Mouse (Mus musculus) ES-E14 (cell line): ENCODE results near the gene Hoxc10.

Experiments
- HCFC1 ChIP-seq: IDR thresholded peaks from 2 replicates; pipeline ENCODE4 v1.6.1; 2012; ENCODE audit warnings: low read length, inconsistent platforms, borderline replicate concordance; ENCODE audit not compliant: insufficient read depth
- ZC3H11A ChIP-seq: IDR thresholded peaks from 2 replicates; pipeline ENCODE4 v1.6.1; 2012; ENCODE audit warnings: low read depth, mild to moderate bottlenecking, inconsistent platforms, low read length, borderline replicate concordance

GRCm38 (mm10) chr15:102987124-102987833 is 20.7 kb downstream of the Hoxc10 start:
- TF ChIP-seq ZC3H11A (no peak; the same call in 1 of the 2 replicates), HCFC1 (no peak)
